Mouse (Mus musculus): ENCODE results near the gene Nae1. TPM values are rescaled to one million over a fixed set of nuclear protein-coding genes. Genes with fewer than 3 reads are reported as not detected.
"Not testable (repeated sequence)": the region's sequence is repeated elsewhere in the genome, so short reads cannot be mapped to it uniquely, and the experiment has no call there.

Gene Nae1
- 33.8 and 36.6 TPM in 2 replicates for polyA plus RNA-seq (2012; ENCODE audit: insufficient read depth, insufficient read length, missing spikeins)

DNA sequence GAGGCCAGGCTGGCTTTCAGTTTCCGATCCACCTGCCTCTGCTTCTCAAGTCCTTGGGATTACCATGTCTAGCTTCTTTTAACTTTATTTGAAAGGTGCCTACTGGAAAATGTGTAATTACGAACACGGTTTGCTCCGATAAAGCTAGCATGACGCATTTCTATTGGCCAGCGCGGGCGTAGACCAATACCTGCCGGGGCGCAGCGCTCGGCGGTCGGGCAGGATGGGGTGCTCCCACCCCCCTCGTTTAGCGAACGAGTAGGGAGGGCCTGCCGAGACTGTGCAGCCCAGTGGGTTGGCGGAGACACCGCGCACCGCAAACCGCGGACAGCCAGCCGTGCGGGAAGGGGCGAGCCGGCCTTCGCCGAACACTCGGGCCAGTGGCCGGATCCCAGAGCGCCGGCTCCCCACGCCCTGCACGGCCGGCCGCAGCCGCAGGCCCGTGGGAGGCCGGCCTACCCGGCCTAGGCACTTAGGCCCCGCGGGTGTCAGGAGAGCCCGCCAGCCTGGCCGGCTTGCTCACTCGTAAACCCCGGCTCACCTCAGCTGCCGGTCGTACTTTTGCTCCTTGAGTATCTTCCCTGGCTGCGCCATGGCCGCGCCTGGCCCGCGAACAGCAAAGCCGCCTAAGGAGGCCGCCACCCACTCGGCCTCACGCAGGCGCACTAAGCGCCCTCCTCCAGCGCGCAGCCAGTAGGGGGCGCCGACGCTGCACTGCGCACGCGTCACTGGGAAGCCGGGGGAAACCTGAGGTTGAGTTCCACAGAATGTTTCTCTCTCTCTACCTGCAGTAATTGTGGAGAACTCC, at the start of gene Nae1, which contains the start of gene Car7:
Nae1 (minus strand) TSS at position 667 of the 808 bp plus-strand sequence.
Car7 (plus strand) TSS at position 719 of the 808 bp plus-strand sequence.
- peaks cover 3% of the 10 kb centered on the region; the same call in 1 of the 2 replicates for H3K4me1 ChIP-seq (ENCODE audit: control insufficient read depth, insufficient read depth, insufficient read length, low read length)
- peak within 1 kb of the TSS; percentile 95 for H3K4me3 ChIP-seq (ENCODE audit: insufficient read depth, low read depth, low read length)
- peak within 1 kb of the TSS; percentile 75 for H3K27ac ChIP-seq (replicated peaks; ENCODE audit: low read depth, low read length)

GRCm38 (mm10) chr8:104577606-104578005, 43.2 kb upstream of the Nae1 start:
- not testable (repeated sequence) for H3K4me3 ChIP-seq (ENCODE audit: insufficient read depth, low read depth, low read length); H3K4me1 ChIP-seq (ENCODE audit: control insufficient read depth, insufficient read depth, insufficient read length, low read length); H3K27ac ChIP-seq (replicated peaks; ENCODE audit: low read depth, low read length)

DNA sequence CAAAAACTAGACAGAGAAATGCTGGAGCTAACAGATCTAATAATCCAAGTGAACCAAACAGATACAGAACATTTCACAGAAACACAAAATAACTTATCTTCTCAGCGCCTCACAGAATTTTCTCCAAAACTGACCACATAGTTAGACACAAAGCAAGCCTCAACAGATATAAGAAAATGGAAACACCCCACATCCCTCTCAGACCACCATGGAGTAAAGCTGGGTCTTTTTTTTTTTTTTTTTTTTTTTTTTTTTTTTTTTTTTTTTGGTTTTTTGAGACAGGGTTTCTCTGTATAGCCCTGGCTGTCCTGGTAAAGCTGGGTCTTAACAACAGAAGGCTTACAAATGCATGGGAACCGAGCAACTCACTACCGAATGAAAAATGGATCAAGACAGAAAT, 42.4 kb upstream of the Nae1 start:
- Histone ChIP-seq H3K4me3 (ENCODE audit: insufficient read depth, low read depth, low read length) (no peak overlapping the region), H3K27ac (replicated peaks; ENCODE audit: low read depth, low read length) (no peak overlapping the region), H3K4me1 (ENCODE audit: control insufficient read depth, insufficient read depth, insufficient read length, low read length) (no peaks in the 10 kb centered on the region)

- H3K4me1 ChIP-seq (ENCODE audit: control insufficient read depth, insufficient read depth, insufficient read length, low read length) = 0 out of 2 replicates have a peak, but pooled peaks cover 3% of the 10 kb centered on the region
- no peak overlapping the region for H3K27ac ChIP-seq (replicated peaks; ENCODE audit: low read depth, low read length)
Observed at GRCm38 (mm10) chr8:104570436-104571343, 36.3 kb upstream of the Nae1 start.

DNA sequence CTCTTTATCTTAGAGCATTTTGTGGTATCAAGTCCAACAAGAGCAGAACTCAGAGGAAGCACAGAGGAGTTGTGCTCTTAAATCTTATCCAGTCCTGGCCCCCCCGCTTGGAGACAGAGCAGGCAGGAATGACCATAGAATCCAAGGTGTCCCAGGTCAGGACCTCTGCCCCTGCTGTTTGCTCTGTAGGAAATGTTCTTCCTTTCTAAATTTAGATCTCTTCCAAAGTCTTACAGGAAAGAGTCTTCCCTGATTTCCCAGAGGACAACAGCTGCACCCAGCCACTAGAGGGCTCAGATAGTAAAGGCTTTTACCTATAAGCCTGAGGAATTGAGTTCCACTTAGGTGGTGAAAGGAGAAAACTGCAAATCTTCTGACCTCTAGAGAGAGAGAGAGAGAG, 35.1 kb upstream of the Nae1 start:
- 0 out of 2 replicates have a peak, but pooled peaks cover 3% of the 10 kb centered on the region for H3K4me1 ChIP-seq (ENCODE audit: control insufficient read depth, insufficient read depth, insufficient read length, low read length)

More at GRCm38 (mm10) chr8:104570436-104571343, 36.3 kb upstream of the Nae1 start:
- H3K4me3 ChIP-seq (ENCODE audit: insufficient read depth, low read depth, low read length) = peak overlapping the region; percentile 56

GRCm38 (mm10) chr8:104565457-104565798, 31.0 kb upstream of the Nae1 start:
- Histone ChIP-seq H3K4me1 (ENCODE audit: control insufficient read depth, insufficient read depth, insufficient read length, low read length) (0 out of 2 replicates have a peak, but pooled peaks cover 3% of the 10 kb centered on the region), H3K27ac (replicated peaks; ENCODE audit: low read depth, low read length) (no peak overlapping the region), H3K4me3 (ENCODE audit: insufficient read depth, low read depth, low read length) (no peak overlapping the region)

More for the DNA sequence above, 35.1 kb upstream of the Nae1 start:
- Histone ChIP-seq H3K27ac (replicated peaks; ENCODE audit: low read depth, low read length) (no peak overlapping the region), H3K4me3 (ENCODE audit: insufficient read depth, low read depth, low read length) (no peak overlapping the region)

DNA sequence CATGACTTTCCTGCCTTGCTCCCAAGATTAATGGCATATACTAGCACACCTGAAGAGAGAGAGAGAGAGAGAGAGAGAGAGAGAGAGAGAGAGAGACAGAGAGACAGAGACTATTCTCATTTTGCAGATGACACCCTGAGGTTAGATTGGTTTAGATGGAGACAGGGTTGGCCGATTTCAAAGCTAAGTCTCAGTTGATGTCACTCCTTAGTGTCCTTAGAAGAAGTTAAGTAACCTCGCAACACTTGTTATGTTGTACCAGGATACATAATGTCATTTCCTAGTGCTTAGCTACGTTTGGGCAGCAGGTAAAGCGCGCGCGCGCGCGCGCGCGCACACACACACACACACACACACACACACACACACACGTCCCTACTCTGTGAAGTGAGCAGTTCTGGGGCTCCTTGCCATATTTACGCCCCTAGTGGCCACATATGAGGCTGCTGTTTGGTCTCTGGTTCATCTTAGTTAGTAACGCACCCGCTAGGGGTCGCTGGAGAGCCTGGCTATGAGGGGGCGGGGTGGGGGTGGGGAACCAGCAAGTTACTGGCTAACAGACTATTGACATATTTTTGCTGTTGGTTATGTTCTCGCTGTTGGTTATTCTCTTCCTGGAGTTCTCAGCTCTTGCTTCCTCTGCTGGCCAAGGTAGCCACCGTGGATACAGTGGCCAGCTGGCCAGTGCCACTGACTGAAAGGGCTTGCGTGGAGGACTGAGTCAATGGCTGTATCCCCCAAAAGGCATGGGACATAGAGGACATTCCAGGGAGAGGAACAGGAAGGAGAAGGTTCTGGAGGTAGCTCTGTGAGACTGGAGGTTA, 30.4 kb upstream of the Nae1 start:
- Histone ChIP-seq H3K4me1 (ENCODE audit: control insufficient read depth, insufficient read depth, insufficient read length, low read length) (0 out of 2 replicates have a peak, but pooled peaks cover 3% of the 10 kb centered on the region), H3K27ac (replicated peaks; ENCODE audit: low read depth, low read length) (no peak overlapping the region), H3K4me3 (ENCODE audit: insufficient read depth, low read depth, low read length) (peak overlapping the region; percentile 32; the same call in 1 of the 2 replicates)

- Histone ChIP-seq H3K4me3 (ENCODE audit: insufficient read depth, low read depth, low read length) (no peak overlapping the region), H3K4me1 (ENCODE audit: control insufficient read depth, insufficient read depth, insufficient read length, low read length) (no peaks in the 10 kb centered on the region), H3K27ac (replicated peaks; ENCODE audit: low read depth, low read length) (no peak overlapping the region)
Observed at GRCm38 (mm10) chr8:104560731-104561130, 26.3 kb upstream of the Nae1 start.

- H3K4me3 ChIP-seq (ENCODE audit: insufficient read depth, low read depth, low read length) = no peak overlapping the region
- H3K27ac ChIP-seq (replicated peaks; ENCODE audit: low read depth, low read length) = no peak overlapping the region
- peaks cover 2% of the 10 kb centered on the region for H3K4me1 ChIP-seq (ENCODE audit: control insufficient read depth, insufficient read depth, insufficient read length, low read length)
Observed at GRCm38 (mm10) chr8:104557226-104557625, 22.8 kb upstream of the Nae1 start.

DNA sequence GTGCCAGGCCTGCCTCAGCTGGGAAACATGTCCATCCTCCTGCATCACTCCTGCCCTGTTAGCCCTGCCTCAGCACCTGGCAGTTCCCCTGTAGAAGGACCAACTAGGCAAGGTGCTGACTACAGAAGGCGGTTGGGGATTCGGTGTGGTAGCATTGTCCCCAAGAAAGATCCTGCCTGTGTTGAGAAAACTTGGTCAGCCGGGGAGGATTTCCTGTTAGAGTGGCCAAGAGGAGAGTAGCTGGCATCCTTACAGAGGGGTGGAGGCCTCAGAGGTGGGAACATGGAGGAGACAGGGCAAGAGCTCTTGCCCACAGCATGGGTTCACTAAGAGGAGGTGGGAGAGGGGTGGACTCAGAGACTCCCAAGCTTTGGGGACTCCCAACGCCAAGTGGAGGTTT, 20.8 kb upstream of the Nae1 start:
- H3K27ac ChIP-seq (replicated peaks; ENCODE audit: low read depth, low read length) = peak overlapping the region; percentile 46; the same call in 1 of the 2 replicates
- H3K4me1 ChIP-seq (ENCODE audit: control insufficient read depth, insufficient read depth, insufficient read length, low read length) = peaks cover 2% of the 10 kb centered on the region

DNA sequence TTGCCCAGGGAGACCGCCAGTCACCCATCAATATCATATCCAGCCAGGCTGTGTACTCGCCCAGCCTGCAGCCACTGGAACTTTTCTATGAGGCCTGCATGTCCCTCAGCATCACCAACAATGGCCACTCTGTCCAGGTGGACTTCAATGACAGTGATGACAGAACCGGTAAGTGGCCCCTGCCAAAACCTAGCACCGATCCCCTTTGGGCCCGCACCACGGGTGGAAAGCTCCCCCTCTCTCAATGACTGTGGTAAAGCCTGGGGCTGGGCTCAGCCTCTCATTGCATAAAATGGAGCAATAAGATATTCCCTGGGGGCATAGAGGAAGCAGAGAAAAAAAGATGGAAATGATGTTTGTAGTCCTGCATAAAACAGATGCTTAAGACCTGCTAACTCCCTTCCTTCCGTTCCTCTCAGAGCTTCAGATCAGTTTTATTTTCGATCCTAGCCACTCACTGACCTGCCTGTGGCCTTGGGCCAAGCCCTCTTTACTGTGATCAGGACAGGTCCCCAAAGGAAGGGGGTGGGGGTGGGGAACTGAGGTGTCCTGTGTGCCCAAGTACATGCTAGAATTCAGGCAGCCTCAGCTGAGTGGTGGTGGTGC, 9.1 kb upstream of the Nae1 start:
- H3K27ac ChIP-seq (replicated peaks; ENCODE audit: low read depth, low read length) = peak overlapping the region; percentile 87
- peaks cover 9% of the 10 kb centered on the region; the same call in 1 of the 2 replicates for H3K4me1 ChIP-seq (ENCODE audit: control insufficient read depth, insufficient read depth, insufficient read length, low read length)
- H3K4me3 ChIP-seq (ENCODE audit: insufficient read depth, low read depth, low read length) = peak overlapping the region; percentile 27; the same call in 1 of the 2 replicates

More for the DNA sequence above, 20.8 kb upstream of the Nae1 start:
- no peak overlapping the region for H3K4me3 ChIP-seq (ENCODE audit: insufficient read depth, low read depth, low read length)

- Histone ChIP-seq H3K27ac (replicated peaks; ENCODE audit: low read depth, low read length) (peak overlapping the region; percentile 58), H3K4me1 (ENCODE audit: control insufficient read depth, insufficient read depth, insufficient read length, low read length) (peaks cover 9% of the 10 kb centered on the region; the same call in 1 of the 2 replicates), H3K4me3 (ENCODE audit: insufficient read depth, low read depth, low read length) (peak overlapping the region; percentile 61)
Observed at GRCm38 (mm10) chr8:104542160-104542559, 7.7 kb upstream of the Nae1 start.

- peak overlapping the region; percentile 61 for H3K4me3 ChIP-seq (ENCODE audit: insufficient read depth, low read depth, low read length)
- H3K27ac ChIP-seq (replicated peaks; ENCODE audit: low read depth, low read length) = peak overlapping the region; percentile 58
- peaks cover 9% of the 10 kb centered on the region; the same call in 1 of the 2 replicates for H3K4me1 ChIP-seq (ENCODE audit: control insufficient read depth, insufficient read depth, insufficient read length, low read length)
Observed at GRCm38 (mm10) chr8:104541515-104541880, 7.1 kb upstream of the Nae1 start.

Measured in brown adipose tissue, adult 24 weeks (tissue).